ENCODE assay signal across 8 mouse cellular contexts in genomic region chr17:12226551-12226950, GRCm38 (mm10).
DNase-seq lines count a peak whose midpoint lies in the region; ATAC-seq and TF ChIP-seq lines count a peak whose summit lies in the region.
"Had no signal": no experiment of that assay in that cellular context is flagged by ENCODE, and none has a peak within 500 bp of the region (broad histone marks: within the 10 kb centered on the region; RNA-seq: fewer than 3 reads in every experiment).

No protein-coding gene starts in this region.

- H3K9ac ChIP-seq in liver, embryonic 12.5 days: no peak overlapping the region
- no peak overlapping the region for H3K9ac ChIP-seq in liver, embryonic 15.5 days
- H3K9ac ChIP-seq: liver, embryonic 13.5 days had no signal

- H3K36me3 ChIP-seq in liver, embryonic 12.5 days: peaks cover 70% of the 10 kb centered on the region
- peaks cover 57% of the 10 kb centered on the region for H3K36me3 ChIP-seq in liver, embryonic 15.5 days (replicated peaks)

- WGBS in liver, embryonic 12.5 days (ENCODE audit: insufficient replicate concordance): 73% methylated on average over 12 of the region's 12 CpGs
- WGBS in liver, embryonic 15.5 days (ENCODE audit: insufficient replicate concordance): 70% methylated on average over 12 of the region's 12 CpGs

- no peak for TF ChIP-seq POLR2A in brain, embryonic 14.5 days (IDR thresholded peaks at IDR 0.05; ENCODE audit: borderline replicate concordance, extremely low read depth, insufficient read depth, insufficient read length, poor library complexity, severe bottlenecking)

- H3K27ac ChIP-seq in liver, embryonic 12.5 days: no peak overlapping the region
- H3K27ac ChIP-seq in liver, embryonic 15.5 days (replicated peaks): no peak overlapping the region
- H3K27ac ChIP-seq: liver, embryonic 13.5 days had no signal

- H3K4me1 ChIP-seq in liver, embryonic 12.5 days: no peaks in the 10 kb centered on the region
- H3K4me1 ChIP-seq in liver, embryonic 15.5 days (replicated peaks): no peaks in the 10 kb centered on the region
- H3K4me1 ChIP-seq: liver, embryonic 13.5 days had no signal

- H3K4me2 ChIP-seq in liver, embryonic 12.5 days: no peak overlapping the region
- H3K4me2 ChIP-seq in liver, embryonic 15.5 days: no peak overlapping the region
- H3K4me2 ChIP-seq: liver, embryonic 13.5 days had no signal

- peak; percentile 37 for DNase-seq in liver
- DNase-seq in brain, embryonic 14.5 days (ENCODE audit: low read depth): peak; percentile 60
- peak; percentile 19 to 38 for DNase-seq in heart, postnatal 36 days
- DNase-seq in Muller cell, postnatal 12 days (ENCODE audit: inconsistent ontology term): no peak
- no peak for DNase-seq in c-Kit-positive CD71-positive TER-119-positive erythroid progenitor cells, embryonic 14.5 days (ENCODE audit: low spot score)
- DNase-seq: liver, embryonic 13.5 days had no signal

- H3K4me3 ChIP-seq in liver, embryonic 12.5 days: no peak overlapping the region
- no peak overlapping the region for H3K4me3 ChIP-seq in liver, embryonic 15.5 days (replicated peaks)
- H3K4me3 ChIP-seq: liver, embryonic 13.5 days had no signal

- TF ChIP-seq CTCF in brain, embryonic 14.5 days (IDR thresholded peaks at IDR 0.05; ENCODE audit: borderline replicate concordance, extremely low read depth, insufficient read depth, insufficient read length): peak; percentile 61; the same call in 1 of the 2 replicates

- no peaks in the 10 kb centered on the region for H3K27me3 ChIP-seq in liver, embryonic 12.5 days (replicated peaks)
- H3K27me3 ChIP-seq in liver, embryonic 15.5 days: no peaks in the 10 kb centered on the region
- H3K27me3 ChIP-seq: liver, embryonic 13.5 days had no signal

- intact Hi-C loops in heart, postnatal 36 days (cut with DNase I): loop anchor here (2.0 kb wide), 1 partner anchor 144 kb away; no protein-coding TSS in a partner anchor

- H3K9me3 ChIP-seq in liver, embryonic 12.5 days (replicated peaks): no peaks in the 10 kb centered on the region
- H3K9me3 ChIP-seq in liver, embryonic 15.5 days (replicated peaks): no peaks in the 10 kb centered on the region
- H3K9me3 ChIP-seq: liver, embryonic 13.5 days had no signal

- ATAC-seq in liver, embryonic 12.5 days: no peak
- ATAC-seq in liver, embryonic 15.5 days (ENCODE audit: insufficient read depth): peak; percentile 13; the same call in 1 of the 2 replicates

Comparison
In these comparisons a context has a peak if more than half of its experiments do, and no peak if none do; other contexts are left out.
1. DNase-seq: peak in liver (single experiment), brain, embryonic 14.5 days (single experiment) and heart, postnatal 36 days (2 of 2); none in Muller cell, postnatal 12 days (single experiment) and c-Kit-positive CD71-positive TER-119-positive erythroid progenitor cells, embryonic 14.5 days (single experiment).